Mouse (Mus musculus) C2C12 (cell line): ENCODE data around the gene Cnksr3. TPM values are rescaled to one million over a fixed set of nuclear protein-coding genes. Genes with fewer than 3 reads are reported as not detected.

ENCODE experiments used
- H3K27me3 ChIP-seq: one replicate; pipeline ENCODE4 v1.6.1; 2011; ENCODE audit not compliant: control insufficient read depth, insufficient read depth, insufficient read length
- H3K36me3 ChIP-seq: one replicate; pipeline ENCODE4 v1.6.1; 2011; ENCODE audit not compliant: control insufficient read depth, insufficient read depth
- H3K4me3 ChIP-seq: one replicate; pipeline ENCODE4 v1.5.1; 2011; ENCODE audit warnings: mild to moderate bottlenecking, control low read depth; ENCODE audit not compliant: poor library complexity, insufficient read depth, severe bottlenecking
- H3K79me2 ChIP-seq: one replicate; pipeline ENCODE4 v1.6.1; 2011; ENCODE audit not compliant: control insufficient read depth, insufficient read depth
- H3K79me3 ChIP-seq: one replicate; pipeline ENCODE4 v1.6.1; 2011; ENCODE audit warnings: low read depth, control low read depth
- H3ac ChIP-seq: one replicate; pipeline ENCODE3; 2011; ENCODE audit warnings: low read depth; ENCODE audit not compliant: control insufficient read depth, insufficient read length
- CEBPB ChIP-seq: IDR thresholded peaks from one replicate; pipeline ENCODE4 v1.6.1; 2011; ENCODE audit warnings: low read depth, mild to moderate bottlenecking, control low read depth, moderate library complexity
- CTCF ChIP-seq: IDR thresholded peaks from one replicate; pipeline ENCODE4 v1.5.1; 2011; ENCODE audit not compliant: control insufficient read depth, insufficient read depth, insufficient read length
- FOSL1 ChIP-seq: IDR thresholded peaks from one replicate; pipeline ENCODE4 v1.8.0; 2011; ENCODE audit warnings: mild to moderate bottlenecking, low read length; ENCODE audit not compliant: poor library complexity, insufficient read depth, severe bottlenecking
- MAX ChIP-seq: IDR thresholded peaks from one replicate; pipeline ENCODE4 v1.6.1; 2011; ENCODE audit warnings: mild to moderate bottlenecking, control low read depth
- MYOD1 ChIP-seq: IDR thresholded peaks from one replicate; pipeline ENCODE4 v1.6.1; 2011; ENCODE audit warnings: low read depth; ENCODE audit not compliant: control insufficient read depth, insufficient read length
- MYOG ChIP-seq: IDR thresholded peaks from one replicate; pipeline ENCODE4 v1.6.1; 2011; ENCODE audit not compliant: control insufficient read depth, insufficient read length; ENCODE audit errors: extremely low read depth
- USF1 ChIP-seq: IDR thresholded peaks from one replicate; pipeline ENCODE4 v1.6.1; 2011; ENCODE audit warnings: low read depth, mild to moderate bottlenecking, control low read depth, moderate library complexity
- polyA plus RNA-seq: library from polyadenylated mRNA; unstranded; fragments of >200 nt; fragmentation: generic; extraction: Trizol; gene quantifications from one replicate; pipeline ENCODE4 v1.2.1, GENCODE M21; 2012; ENCODE audit warnings: missing spikeins

Gene Cnksr3
- polyA plus RNA-seq, 1 experiment, result 15.1 TPM

DNA sequence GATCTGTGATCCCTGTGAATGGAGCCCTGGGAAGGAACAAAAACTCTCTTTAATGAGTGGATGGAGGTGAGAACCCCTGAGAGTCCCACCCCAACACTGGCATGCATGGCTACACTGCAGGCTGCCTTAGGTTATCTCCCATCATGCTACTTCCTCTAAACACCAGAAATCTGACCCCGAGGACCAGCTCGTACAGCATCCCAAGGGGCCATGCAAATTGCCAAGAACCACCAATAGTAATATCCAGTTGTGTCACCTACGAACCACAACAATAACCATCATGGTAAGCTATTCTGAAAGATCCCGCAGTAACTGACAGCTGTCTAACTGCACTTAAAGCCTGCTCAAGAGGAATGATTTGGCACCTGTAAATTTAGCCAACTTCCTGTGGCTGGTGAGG, 59.1 kb downstream of the Cnksr3 start:
- Histone ChIP-seq H3K79me3 (peaks cover 14% of the 10 kb centered on the region), H3K27me3 (no peaks in the 10 kb centered on the region), H3ac (no peak overlapping the region), H3K79me2 (peaks cover 24% of the 10 kb centered on the region), H3K36me3 (peaks cover 40% of the 10 kb centered on the region), H3K4me3 (no peak overlapping the region)
- TF ChIP-seq USF1 (no peak), MYOG (no peak), CEBPB (no peak), FOSL1 (no peak), CTCF (no peak), MYOD1 (no peak), MAX (no peak)

DNA sequence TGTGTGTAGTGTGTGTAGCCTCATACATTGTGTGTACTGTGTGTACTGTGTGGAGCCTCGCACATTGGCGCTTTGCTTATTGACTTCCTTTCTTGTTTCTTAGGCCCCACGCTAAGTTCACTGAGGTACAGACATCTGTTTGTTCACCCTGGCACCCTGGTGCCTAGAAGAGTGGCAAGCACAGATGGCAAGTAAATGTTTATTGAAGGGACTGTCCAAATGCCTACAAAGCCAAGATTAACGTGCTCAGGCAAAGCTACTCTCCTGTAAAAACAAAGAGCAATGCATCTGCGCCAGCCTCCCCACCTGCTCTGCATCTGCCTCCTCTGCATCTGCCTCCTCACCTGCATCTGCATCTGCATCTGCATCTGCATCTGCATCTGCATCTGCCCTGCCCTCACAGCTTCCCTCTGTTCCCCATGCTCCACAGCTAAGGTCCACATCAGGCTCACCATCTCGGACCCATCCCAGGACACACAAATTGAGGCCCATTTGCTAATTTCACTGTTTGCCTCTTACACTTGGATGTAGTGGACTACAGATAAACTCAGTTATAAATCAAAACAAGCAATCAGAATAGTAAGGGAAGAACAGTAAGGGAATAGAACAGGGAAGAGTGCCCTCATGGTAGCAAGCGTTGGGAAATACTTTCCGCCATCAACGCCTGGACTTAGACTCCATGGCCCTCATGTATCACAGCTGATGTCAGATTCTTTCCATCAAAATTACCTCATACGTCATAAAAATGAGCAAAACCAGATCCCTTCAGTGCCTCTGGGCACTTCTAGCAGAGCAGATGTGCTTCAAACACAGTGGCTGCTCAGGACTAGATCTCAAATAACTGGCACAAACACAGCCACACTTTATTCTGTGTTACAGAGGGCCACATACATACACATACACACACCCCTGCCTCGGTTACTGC, 62.1 kb downstream of the Cnksr3 start:
- Histone ChIP-seq H3K4me3 (no peak overlapping the region), H3K79me2 (no peaks in the 10 kb centered on the region), H3K36me3 (peaks cover 44% of the 10 kb centered on the region), H3ac (no peak overlapping the region), H3K79me3 (peaks cover 3% of the 10 kb centered on the region), H3K27me3 (no peaks in the 10 kb centered on the region)
- TF ChIP-seq MAX (no peak), MYOD1 (peak; percentile 38), CTCF (no peak), FOSL1 (no peak), USF1 (no peak), MYOG (no peak)

DNA sequence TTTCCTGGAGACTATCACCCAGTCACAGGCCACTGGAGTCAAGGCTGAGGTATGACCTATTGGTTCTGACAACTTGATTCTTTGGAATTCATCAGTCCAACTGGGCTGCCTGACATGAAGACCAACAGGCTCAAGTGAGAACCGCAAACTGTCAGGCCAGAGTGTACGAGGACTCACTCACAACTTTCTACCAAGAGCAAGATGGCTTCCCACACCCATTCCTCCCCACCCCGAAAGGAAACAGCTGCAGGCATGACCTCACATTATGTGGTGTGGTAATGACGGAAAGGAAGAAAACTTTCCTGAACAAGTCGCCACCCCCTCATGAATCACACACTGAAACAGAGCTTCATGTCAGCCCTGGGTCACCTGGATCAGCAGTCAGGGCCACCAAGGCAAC, 66.4 kb downstream of the Cnksr3 start:
- Histone ChIP-seq H3K79me2 (peaks cover 11% of the 10 kb centered on the region), H3K79me3 (no peaks in the 10 kb centered on the region), H3K27me3 (no peaks in the 10 kb centered on the region), H3ac (no peak overlapping the region), H3K4me3 (no peak overlapping the region), H3K36me3 (peaks cover 19% of the 10 kb centered on the region)
- TF ChIP-seq USF1, result no peak
- peak; percentile 95 for TF ChIP-seq MYOD1

DNA sequence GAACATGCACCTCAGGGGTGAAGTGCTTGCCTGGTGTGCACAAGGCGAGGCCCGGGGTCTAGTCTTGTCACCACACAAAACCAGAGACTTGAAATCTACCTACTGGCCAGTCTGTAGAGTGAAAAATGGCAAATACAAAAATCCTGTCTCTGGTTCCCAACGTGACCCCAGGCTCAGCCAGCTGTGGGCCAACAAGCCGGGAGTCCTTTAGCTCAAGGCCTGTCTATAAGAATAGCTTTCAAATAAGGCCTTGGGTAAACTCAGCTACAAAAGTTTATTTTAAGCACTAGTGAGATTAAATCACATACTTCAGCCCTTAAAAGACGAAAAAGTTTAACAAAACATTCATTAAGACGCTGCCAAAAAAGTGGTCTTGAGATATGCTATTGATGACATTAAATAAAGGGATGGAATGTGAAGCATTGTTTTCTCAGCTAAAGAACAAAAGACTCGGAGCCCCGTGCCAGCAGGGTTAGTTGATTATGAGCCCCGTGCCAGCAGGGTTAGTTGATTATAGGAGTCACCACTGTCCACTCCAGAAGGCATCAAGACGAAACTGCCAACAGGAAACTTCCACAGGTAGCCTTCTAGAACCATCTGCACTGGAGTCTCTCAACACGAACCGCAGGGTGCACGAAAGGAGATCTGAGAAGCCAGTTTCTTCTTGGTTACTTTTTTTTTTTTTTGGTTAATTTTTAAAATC, 67.8 kb downstream of the Cnksr3 start:
- H3K27me3 ChIP-seq, result no peaks in the 10 kb centered on the region

DNA sequence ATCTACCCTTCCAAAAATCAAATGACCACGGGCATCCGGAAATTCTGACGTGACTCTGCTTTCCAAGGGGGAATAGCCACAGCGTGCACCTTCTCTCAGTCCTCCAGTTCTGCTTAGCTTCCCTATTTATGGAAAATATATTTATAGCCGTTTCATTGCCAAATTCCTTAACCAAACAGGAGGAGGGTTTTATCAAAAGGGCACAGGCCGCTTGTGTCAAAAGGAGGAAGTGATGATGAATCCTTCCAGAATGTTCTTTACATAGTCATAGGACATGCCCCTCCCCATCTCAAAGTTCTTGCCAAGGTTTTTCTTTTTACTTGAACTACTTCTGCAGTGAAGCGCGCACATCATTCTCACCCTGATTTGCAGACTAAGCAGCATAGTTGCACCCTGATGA, 69.8 kb downstream of the Cnksr3 start:
- TF ChIP-seq FOSL1, result no peak
- no peak for TF ChIP-seq CEBPB
- no peak for TF ChIP-seq MYOG
- no peak for TF ChIP-seq MYOD1
- no peaks in the 10 kb centered on the region for H3K27me3 ChIP-seq

More for the DNA sequence above, 67.8 kb downstream of the Cnksr3 start:
- H3K4me3 ChIP-seq, result no peak overlapping the region
- peaks cover 14% of the 10 kb centered on the region for H3K36me3 ChIP-seq
- no peaks in the 10 kb centered on the region for H3K79me3 ChIP-seq
- H3K79me2 ChIP-seq, result peaks cover 11% of the 10 kb centered on the region
- no peak overlapping the region for H3ac ChIP-seq
- no peak for TF ChIP-seq MYOG
- TF ChIP-seq CTCF, result no peak

DNA sequence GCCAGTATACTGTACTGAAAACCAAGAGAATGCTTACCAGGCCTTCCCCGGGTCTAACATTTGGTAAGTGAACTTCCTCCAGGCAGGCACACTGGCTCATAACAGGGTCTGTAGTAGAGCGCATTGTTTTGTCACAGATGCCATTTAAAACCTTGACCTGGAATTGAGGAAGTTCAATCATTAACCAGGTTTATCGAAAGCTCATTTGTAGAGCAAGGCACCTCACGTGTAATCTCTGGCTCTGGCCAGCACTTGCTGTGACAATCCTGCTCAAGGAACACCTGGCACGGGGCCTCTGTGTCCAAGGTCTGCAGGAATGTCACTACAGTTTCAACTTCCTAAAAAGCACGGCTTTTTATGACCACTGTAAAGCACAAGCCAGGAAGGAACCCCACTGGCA, 71.8 kb downstream of the Cnksr3 start:
- Histone ChIP-seq H3K27me3 (no peaks in the 10 kb centered on the region), H3K4me3 (no peak overlapping the region), H3ac (no peak overlapping the region), H3K79me2 (peaks cover 11% of the 10 kb centered on the region), H3K36me3 (peaks cover 21% of the 10 kb centered on the region), H3K79me3 (no peaks in the 10 kb centered on the region)
- TF ChIP-seq USF1, result no peak
- no peak for TF ChIP-seq CEBPB
- no peak for TF ChIP-seq MAX
- TF ChIP-seq MYOD1, result no peak
- TF ChIP-seq MYOG, result no peak
- TF ChIP-seq FOSL1, result no peak
- no peak for TF ChIP-seq CTCF

More for the DNA sequence above, 69.8 kb downstream of the Cnksr3 start:
- H3K36me3 ChIP-seq, result peaks cover 24% of the 10 kb centered on the region
- no peaks in the 10 kb centered on the region for H3K79me3 ChIP-seq
- H3K4me3 ChIP-seq, result no peak overlapping the region
- peaks cover 11% of the 10 kb centered on the region for H3K79me2 ChIP-seq
- H3ac ChIP-seq, result no peak overlapping the region
